Mouse (Mus musculus): Measurements from ENCODE around the gene Atp8b3. TPM values are rescaled to one million over a fixed set of nuclear protein-coding genes. Genes with fewer than 3 reads are reported as not detected.

The Atp8b3 gene
- not detected in 2 replicates for polyA plus RNA-seq (2012; ENCODE audit: insufficient read depth, insufficient read length, missing spikeins)

GRCm38 (mm10) chr10:80538710-80539394, at the start of gene Atp8b3:
Gene Atp8b3 (minus strand): TSS chr10:80539124.
- Histone ChIP-seq H3K4me3 (ENCODE audit: insufficient read depth, low read depth, low read length) (no peak within 1 kb of the TSS), H3K4me1 (ENCODE audit: control insufficient read depth, insufficient read depth, insufficient read length, low read length) (peaks cover 5% of the 10 kb centered on the region), H3K27ac (replicated peaks; ENCODE audit: low read depth, low read length) (no peak within 1 kb of the TSS)

- peak overlapping the region; percentile 97 for H3K27ac ChIP-seq (replicated peaks; ENCODE audit: low read depth, low read length)
- peaks cover 32% of the 10 kb centered on the region for H3K4me1 ChIP-seq (ENCODE audit: control insufficient read depth, insufficient read depth, insufficient read length, low read length)
- peak overlapping the region; percentile 65 for H3K4me3 ChIP-seq (ENCODE audit: insufficient read depth, low read depth, low read length)
Measured at GRCm38 (mm10) chr10:80587305-80587657, 48.4 kb upstream of the Atp8b3 start.

GRCm38 (mm10) chr10:80586407-80587304, 47.7 kb upstream of the Atp8b3 start:
- H3K4me1 ChIP-seq (ENCODE audit: control insufficient read depth, insufficient read depth, insufficient read length, low read length), result peaks cover 32% of the 10 kb centered on the region
- H3K4me3 ChIP-seq (ENCODE audit: insufficient read depth, low read depth, low read length), result peak overlapping the region; percentile 65
- H3K27ac ChIP-seq (replicated peaks; ENCODE audit: low read depth, low read length), result peak overlapping the region; percentile 97

GRCm38 (mm10) chr10:80585581-80585980, 46.7 kb upstream of the Atp8b3 start:
- Histone ChIP-seq H3K4me1 (ENCODE audit: control insufficient read depth, insufficient read depth, insufficient read length, low read length) (peaks cover 32% of the 10 kb centered on the region), H3K27ac (replicated peaks; ENCODE audit: low read depth, low read length) (peak overlapping the region; percentile 97; the same call in 1 of the 2 replicates), H3K4me3 (ENCODE audit: insufficient read depth, low read depth, low read length) (peak overlapping the region; percentile 65)

- Histone ChIP-seq H3K27ac (replicated peaks; ENCODE audit: low read depth, low read length) (peak overlapping the region; percentile 61), H3K4me1 (ENCODE audit: control insufficient read depth, insufficient read depth, insufficient read length, low read length) (peaks cover 32% of the 10 kb centered on the region), H3K4me3 (ENCODE audit: insufficient read depth, low read depth, low read length) (peak overlapping the region; percentile 65)
Measured at GRCm38 (mm10) chr10:80584642-80585552, 46.0 kb upstream of the Atp8b3 start.

GRCm38 (mm10) chr10:80584045-80584488, 45.1 kb upstream of the Atp8b3 start:
- peaks cover 30% of the 10 kb centered on the region for H3K4me1 ChIP-seq (ENCODE audit: control insufficient read depth, insufficient read depth, insufficient read length, low read length)

GRCm38 (mm10) chr10:80583047-80583446, 44.1 kb upstream of the Atp8b3 start:
- Histone ChIP-seq H3K4me1 (ENCODE audit: control insufficient read depth, insufficient read depth, insufficient read length, low read length) (peaks cover 21% of the 10 kb centered on the region), H3K4me3 (ENCODE audit: insufficient read depth, low read depth, low read length) (no peak overlapping the region), H3K27ac (replicated peaks; ENCODE audit: low read depth, low read length) (no peak overlapping the region)

More at GRCm38 (mm10) chr10:80584045-80584488, 45.1 kb upstream of the Atp8b3 start:
- Histone ChIP-seq H3K27ac (replicated peaks; ENCODE audit: low read depth, low read length) (peak overlapping the region; percentile 61), H3K4me3 (ENCODE audit: insufficient read depth, low read depth, low read length) (peak overlapping the region; percentile 65; the same call in 1 of the 2 replicates)

- H3K27ac ChIP-seq (replicated peaks; ENCODE audit: low read depth, low read length), result peak overlapping the region; percentile 38
- peak overlapping the region; percentile 92 for H3K4me3 ChIP-seq (ENCODE audit: insufficient read depth, low read depth, low read length)
- H3K4me1 ChIP-seq (ENCODE audit: control insufficient read depth, insufficient read depth, insufficient read length, low read length), result peaks cover 8% of the 10 kb centered on the region; the same call in 1 of the 2 replicates
Measured at GRCm38 (mm10) chr10:80578911-80579310, 40.0 kb upstream of the Atp8b3 start.

GRCm38 (mm10) chr10:80578131-80578750, 39.3 kb upstream of the Atp8b3 start:
- H3K27ac ChIP-seq (replicated peaks; ENCODE audit: low read depth, low read length), result peak overlapping the region; percentile 85

GRCm38 (mm10) chr10:80577195-80578130, 38.5 kb upstream of the Atp8b3 start, which contains the start of gene Klf16:
Gene Klf16 (minus strand): TSS chr10:80577321.
- Histone ChIP-seq H3K4me3 (ENCODE audit: insufficient read depth, low read depth, low read length) (peak within 1 kb of the TSS; percentile 92), H3K27ac (replicated peaks; ENCODE audit: low read depth, low read length) (peak within 1 kb of the TSS; percentile 95), H3K4me1 (ENCODE audit: control insufficient read depth, insufficient read depth, insufficient read length, low read length) (0 out of 2 replicates have a peak, but pooled peaks cover 5% of the 10 kb centered on the region)

More at GRCm38 (mm10) chr10:80578131-80578750, 39.3 kb upstream of the Atp8b3 start:
- Histone ChIP-seq H3K4me1 (ENCODE audit: control insufficient read depth, insufficient read depth, insufficient read length, low read length) (0 out of 2 replicates have a peak, but pooled peaks cover 5% of the 10 kb centered on the region), H3K4me3 (ENCODE audit: insufficient read depth, low read depth, low read length) (peak overlapping the region; percentile 92)

GRCm38 (mm10) chr10:80576351-80577194, 37.6 kb upstream of the Atp8b3 start:
- H3K4me3 ChIP-seq (ENCODE audit: insufficient read depth, low read depth, low read length), result peak overlapping the region; percentile 87
- H3K4me1 ChIP-seq (ENCODE audit: control insufficient read depth, insufficient read depth, insufficient read length, low read length), result peaks cover 8% of the 10 kb centered on the region; the same call in 1 of the 2 replicates
- peak overlapping the region; percentile 80 for H3K27ac ChIP-seq (replicated peaks; ENCODE audit: low read depth, low read length)

- Histone ChIP-seq H3K4me1 (ENCODE audit: control insufficient read depth, insufficient read depth, insufficient read length, low read length) (peaks cover 15% of the 10 kb centered on the region; the same call in 1 of the 2 replicates), H3K4me3 (ENCODE audit: insufficient read depth, low read depth, low read length) (peak overlapping the region; percentile 87), H3K27ac (replicated peaks; ENCODE audit: low read depth, low read length) (no peak overlapping the region)
Measured at GRCm38 (mm10) chr10:80575925-80576324, 37.0 kb upstream of the Atp8b3 start.
